Mouse (Mus musculus) MEL (cell line): ENCODE measurements around the gene Bub1.

ENCODE experiments used
- CHD1 ChIP-seq: IDR thresholded peaks from 2 replicates; pipeline ENCODE4 v1.6.1; 2012; ENCODE audit warnings: low read depth, mild to moderate bottlenecking, inconsistent platforms, low read length, improper control_type of control experiment
- CHD2 ChIP-seq: IDR thresholded peaks from 2 replicates; pipeline ENCODE4 v1.6.1; 2011; ENCODE audit warnings: low read length, improper control_type of control experiment
- CTCF ChIP-seq, 3 experiments: IDR thresholded peaks in 2 of 3; conservative IDR thresholded peaks in 1 of 3; 2 replicates each; pipeline ENCODE4 v1.5.1; 2011 to 2012; ENCODE audit warnings: low read length in 3 of 3, low read depth in 2 of 3, mild to moderate bottlenecking in 2 of 3, improper control_type of control experiment in 1 of 3, inconsistent platforms in 1 of 3, mixed read lengths in 1 of 3, moderate library complexity in 1 of 3; ENCODE audit not compliant: control insufficient read depth in 1 of 3, insufficient read depth in 1 of 3, poor library complexity in 1 of 3, severe bottlenecking in 1 of 3
- EP300 ChIP-seq, 2 experiments: IDR thresholded peaks; 2 replicates each; pipeline ENCODE4 v1.6.1; 2011; ENCODE audit warnings: improper control_type of control experiment in 2 of 2, low read length in 2 of 2, low read depth in 1 of 2, mild to moderate bottlenecking in 1 of 2
- GATA1 ChIP-seq: IDR thresholded peaks from 2 replicates; pipeline ENCODE4 v1.6.1; 2011; ENCODE audit warnings: low read depth, low read length, improper control_type of control experiment
- KAT2A ChIP-seq: conservative IDR thresholded peaks from 2 replicates; pipeline ENCODE4 v1.6.1; 2012; ENCODE audit warnings: low read depth, low read length, improper control_type of control experiment, inconsistent platforms
- MAFK ChIP-seq: IDR thresholded peaks from 2 replicates; pipeline ENCODE4 v1.6.1; 2011; ENCODE audit warnings: low read depth, mild to moderate bottlenecking, low read length, improper control_type of control experiment, borderline replicate concordance
- MAZ ChIP-seq: IDR thresholded peaks from 2 replicates; pipeline ENCODE4 v1.6.1; 2012; ENCODE audit warnings: low read depth, mild to moderate bottlenecking, inconsistent platforms, low read length, improper control_type of control experiment
- POLR2A ChIP-seq, 2 experiments: IDR thresholded peaks; 2 replicates each; pipeline ENCODE4 v1.6.1; 2011 to 2012; ENCODE audit warnings: low read length in 2 of 2, mild to moderate bottlenecking in 2 of 2, control low read depth in 1 of 2, improper control_type of control experiment in 1 of 2, low read depth in 1 of 2, moderate library complexity in 1 of 2; ENCODE audit not compliant: control insufficient read depth in 1 of 2, insufficient read depth in 1 of 2, poor library complexity in 1 of 2
- POLR2AphosphoS5 ChIP-seq: IDR thresholded peaks from 2 replicates; pipeline ENCODE4 v1.6.1; 2012; ENCODE audit warnings: low read depth, borderline replicate concordance, mild to moderate bottlenecking, inconsistent platforms, low read length, moderate library complexity, mixed read lengths
- TAL1 ChIP-seq: IDR thresholded peaks from 2 replicates; pipeline ENCODE4 v1.6.1; 2012; ENCODE audit warnings: mild to moderate bottlenecking, inconsistent platforms, low read length, moderate library complexity, mixed read lengths
- TCF12 ChIP-seq: IDR thresholded peaks from 2 replicates; pipeline ENCODE4 v1.6.1; 2014; ENCODE audit warnings: low read depth, mild to moderate bottlenecking, inconsistent platforms, low read length, improper control_type of control experiment, moderate library complexity
- UBTF ChIP-seq: IDR thresholded peaks from 2 replicates; pipeline ENCODE4 v1.6.1; 2012; ENCODE audit warnings: low read depth, mild to moderate bottlenecking, inconsistent platforms, low read length, improper control_type of control experiment, moderate library complexity, borderline replicate concordance; ENCODE audit not compliant: insufficient read depth
- ZNF384 ChIP-seq: IDR thresholded peaks from 2 replicates; pipeline ENCODE4 v1.6.1; 2012; ENCODE audit warnings: low read depth, mild to moderate bottlenecking, inconsistent platforms, low read length, improper control_type of control experiment

GRCm38 (mm10) chr2:127761587-127761986 is 70.1 kb downstream of the Bub1 start:
- peak in 1 of 2 experiments; percentile 28; a peak in 1 of 4 replicates for TF ChIP-seq EP300 (IDR thresholded peaks at IDR 0.05; ENCODE audit: low read depth in 1 of 2, low read length in 2 of 2)
- TF ChIP-seq POLR2A (IDR thresholded peaks at IDR 0.05; ENCODE audit: control insufficient read depth in 1 of 2, insufficient read depth in 1 of 2, low read depth in 1 of 2, low read length in 2 of 2, poor library complexity in 1 of 2), result no peak
- no peak for TF ChIP-seq CHD2
- no peak for TF ChIP-seq CTCF (IDR thresholded peaks at IDR 0.05 in 2 of 3, conservative IDR thresholded peaks at IDR 0.05 in 1 of 3; ENCODE audit: control insufficient read depth in 1 of 3, insufficient read depth in 1 of 3, low read depth in 2 of 3, low read length in 3 of 3, poor library complexity in 1 of 3, severe bottlenecking in 1 of 3)
- TF ChIP-seq MAZ, result no peak
- TF ChIP-seq TAL1, result no peak
- TF ChIP-seq GATA1, result no peak
- no peak for TF ChIP-seq ZNF384
- no peak for TF ChIP-seq POLR2AphosphoS5
- TF ChIP-seq TCF12, result no peak
- TF ChIP-seq MAFK, result no peak
- no peak for TF ChIP-seq CHD1
- no peak for TF ChIP-seq KAT2A
- TF ChIP-seq UBTF, result no peak
